Mouse (Mus musculus): ENCODE measurements around the gene Dpp4. TPM values are rescaled to one million over a fixed set of nuclear protein-coding genes. Genes with fewer than 3 reads are reported as not detected.

Dpp4 gene
- total RNA-seq, 2 experiments from 2014 or later, result 0.94 to 0.96 TPM

DNA sequence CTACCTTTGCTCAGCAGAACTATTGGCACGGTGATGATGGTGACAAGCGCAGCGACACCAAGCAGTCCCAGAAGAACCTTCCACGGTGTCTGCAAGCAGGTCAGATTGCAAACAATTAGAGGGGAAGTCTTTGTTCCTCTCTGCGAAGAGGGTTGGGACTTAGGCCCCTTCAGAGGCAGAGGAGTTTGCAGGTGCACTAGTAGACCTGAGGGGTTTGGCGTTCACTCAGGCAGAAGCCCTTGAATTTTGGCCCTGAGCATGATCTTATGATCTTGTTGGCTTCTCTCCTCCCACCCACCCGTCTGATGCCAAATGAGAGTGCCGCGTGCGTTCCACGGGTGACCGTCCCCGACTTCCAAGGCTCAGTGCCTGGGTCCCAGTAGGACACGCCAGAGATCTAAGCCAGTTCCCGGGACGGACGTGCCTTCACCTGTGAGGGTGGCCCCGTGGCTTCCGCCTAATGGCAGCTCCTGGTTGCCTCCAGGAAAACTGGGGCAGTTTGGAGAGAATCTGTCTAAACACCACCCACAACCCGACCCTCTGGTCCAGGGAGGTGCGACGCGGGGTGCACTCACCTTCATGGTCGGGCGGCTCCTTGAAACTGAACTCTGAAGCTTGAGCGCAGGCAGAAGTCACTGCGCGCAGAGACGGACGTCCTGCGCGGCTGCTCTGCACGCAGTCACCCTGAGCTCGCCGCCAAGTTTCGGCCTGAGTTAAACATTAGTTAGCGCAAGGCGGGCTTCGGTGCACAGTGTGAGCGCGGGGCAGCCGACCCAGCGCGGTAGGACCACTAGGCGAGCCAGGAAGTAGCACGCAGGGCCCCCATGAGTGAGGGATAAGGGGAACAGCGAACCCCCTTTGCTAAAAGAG, 585 bp downstream of the Dpp4 start:
- peak in 1 of 2 experiments; percentile 4 for DNase-seq (ENCODE audit: extremely low spot score in 1 of 2, low spot score in 1 of 2)

DNA sequence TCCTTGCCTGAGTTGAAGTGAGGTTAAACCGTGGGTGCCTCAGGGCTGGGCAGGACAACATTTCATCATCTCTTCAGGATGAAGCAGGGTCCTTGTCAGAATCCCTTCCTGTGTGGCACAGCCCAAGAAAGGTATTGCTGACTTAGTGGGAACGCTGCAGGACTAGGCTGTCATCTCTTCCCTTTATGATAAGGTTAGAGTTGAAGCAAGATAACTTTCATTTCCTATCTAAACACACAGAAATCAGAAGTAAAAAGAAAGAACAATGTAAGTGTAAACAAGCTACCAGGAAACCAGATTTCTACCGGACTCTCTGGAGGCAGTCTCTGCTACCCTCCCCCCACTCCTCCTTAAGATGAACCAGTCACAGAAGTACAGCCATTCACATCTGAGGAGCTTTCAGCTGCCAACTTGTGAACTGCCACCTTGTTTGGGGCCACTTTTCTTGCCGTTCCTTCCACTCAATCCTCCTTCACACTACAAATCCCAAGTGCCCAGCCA, 3.3 kb downstream of the Dpp4 start:
- no peak for DNase-seq (ENCODE audit: extremely low spot score in 1 of 2, low spot score in 1 of 2)

GRCm38 (mm10) chr2:62408216-62408615, 3.8 kb downstream of the Dpp4 start:
- no peak for DNase-seq (ENCODE audit: extremely low spot score in 1 of 2, low spot score in 1 of 2)

DNA sequence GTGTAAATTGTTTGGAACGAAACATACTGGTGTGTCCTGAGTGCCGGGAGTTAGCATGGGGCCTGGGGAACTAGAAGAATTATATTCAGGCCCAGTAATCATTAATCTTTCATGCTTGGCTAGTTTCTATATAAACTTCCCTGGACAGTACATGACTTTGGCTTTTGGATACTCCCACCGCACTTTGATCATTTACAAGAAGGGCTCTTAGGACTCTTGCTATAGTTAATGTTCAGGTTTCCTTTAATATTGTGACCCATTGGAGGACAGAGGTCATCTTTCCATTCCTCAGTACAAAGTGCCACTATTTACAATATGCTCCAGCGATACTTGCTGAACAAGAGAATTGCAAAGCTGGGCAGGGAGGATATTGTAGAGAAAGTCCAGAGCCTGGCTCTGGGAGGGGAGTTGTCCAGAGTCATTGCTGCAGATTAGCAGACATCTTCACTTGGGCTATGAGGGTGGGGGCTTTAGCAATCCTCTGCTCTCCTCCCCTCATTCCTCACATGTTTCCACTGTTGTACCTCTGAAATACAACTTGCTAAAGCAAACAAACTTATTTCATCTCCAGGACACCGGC, 8.4 kb downstream of the Dpp4 start:
- DNase-seq (ENCODE audit: extremely low spot score in 1 of 2, low spot score in 1 of 2), result no peak

DNA sequence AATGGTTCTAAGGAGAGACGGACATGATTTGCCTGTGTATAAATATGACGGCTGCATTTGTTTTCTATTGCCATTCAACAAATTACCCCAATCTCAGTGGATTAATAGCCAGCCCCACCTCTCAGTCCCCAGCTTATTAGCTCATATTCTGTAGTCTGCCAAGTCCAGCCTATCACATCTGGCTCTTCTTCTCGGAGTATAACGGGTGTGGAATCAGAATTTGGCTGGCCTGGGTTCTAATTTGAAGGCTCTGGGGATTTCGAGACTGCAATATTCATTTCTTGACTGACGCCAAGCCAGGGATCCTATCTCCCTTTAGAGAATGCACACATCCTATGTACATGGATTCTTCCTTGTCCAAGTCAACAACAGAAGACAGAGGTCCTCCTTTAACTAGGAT, 11.0 kb downstream of the Dpp4 start:
- no peak for DNase-seq (ENCODE audit: extremely low spot score in 1 of 2, low spot score in 1 of 2)

GRCm38 (mm10) chr2:62399832-62400231, 12.2 kb downstream of the Dpp4 start:
- no peak for DNase-seq (ENCODE audit: extremely low spot score in 1 of 2, low spot score in 1 of 2)

- DNase-seq (ENCODE audit: extremely low spot score in 1 of 2, low spot score in 1 of 2), result no peak
Measured at GRCm38 (mm10) chr2:62399361-62399760, 12.7 kb downstream of the Dpp4 start.

GRCm38 (mm10) chr2:62398115-62398875, 13.7 kb downstream of the Dpp4 start:
- DNase-seq (ENCODE audit: extremely low spot score in 1 of 2, low spot score in 1 of 2), result no peak

- DNase-seq (ENCODE audit: extremely low spot score in 1 of 2, low spot score in 1 of 2), result no peak
Measured at GRCm38 (mm10) chr2:62397661-62398060, 14.4 kb downstream of the Dpp4 start.

DNA sequence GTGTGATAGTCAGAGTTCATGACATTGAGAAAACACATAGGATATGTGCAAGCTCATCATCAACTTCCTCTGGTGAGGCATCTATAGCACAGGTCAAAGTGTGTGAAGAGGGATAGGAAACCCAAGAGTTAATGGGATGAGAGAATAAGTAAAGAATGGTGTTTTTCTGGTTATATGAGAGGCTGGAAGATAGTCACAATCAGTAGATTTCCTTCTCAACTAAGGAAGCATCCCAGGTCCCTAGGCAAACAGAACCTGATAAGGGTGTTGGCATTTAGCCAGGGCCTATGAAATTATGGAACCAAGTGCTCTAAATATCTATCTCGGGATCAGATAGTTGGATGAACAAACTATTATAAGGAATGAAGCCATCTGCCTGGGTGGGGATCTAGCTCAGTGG, 15.2 kb downstream of the Dpp4 start:
- DNase-seq (ENCODE audit: extremely low spot score in 1 of 2, low spot score in 1 of 2), result no peak

DNA sequence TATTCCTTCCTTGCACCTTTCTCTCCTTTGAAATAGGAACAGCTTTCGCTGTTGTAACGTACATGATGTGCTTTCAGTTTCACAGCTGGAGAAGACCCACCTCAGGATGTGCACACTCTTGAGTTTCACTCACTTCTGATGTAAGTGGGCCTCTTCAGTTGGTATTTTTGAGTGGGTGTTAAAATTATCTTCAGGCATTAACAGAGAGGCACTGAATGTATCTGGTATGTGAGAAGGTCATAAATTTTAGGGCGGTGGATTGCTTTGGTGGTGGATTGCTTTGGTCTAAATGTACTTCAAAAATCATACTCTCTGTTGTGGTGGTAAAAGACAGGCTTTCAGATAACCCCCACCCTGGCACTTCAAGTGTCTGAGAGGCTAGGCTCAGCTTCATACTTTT, 17.2 kb downstream of the Dpp4 start:
- DNase-seq (ENCODE audit: extremely low spot score in 1 of 2, low spot score in 1 of 2), result no peak

- DNase-seq (ENCODE audit: extremely low spot score in 1 of 2, low spot score in 1 of 2), result no peak
Measured at GRCm38 (mm10) chr2:62392098-62392497, 19.9 kb downstream of the Dpp4 start.

DNA sequence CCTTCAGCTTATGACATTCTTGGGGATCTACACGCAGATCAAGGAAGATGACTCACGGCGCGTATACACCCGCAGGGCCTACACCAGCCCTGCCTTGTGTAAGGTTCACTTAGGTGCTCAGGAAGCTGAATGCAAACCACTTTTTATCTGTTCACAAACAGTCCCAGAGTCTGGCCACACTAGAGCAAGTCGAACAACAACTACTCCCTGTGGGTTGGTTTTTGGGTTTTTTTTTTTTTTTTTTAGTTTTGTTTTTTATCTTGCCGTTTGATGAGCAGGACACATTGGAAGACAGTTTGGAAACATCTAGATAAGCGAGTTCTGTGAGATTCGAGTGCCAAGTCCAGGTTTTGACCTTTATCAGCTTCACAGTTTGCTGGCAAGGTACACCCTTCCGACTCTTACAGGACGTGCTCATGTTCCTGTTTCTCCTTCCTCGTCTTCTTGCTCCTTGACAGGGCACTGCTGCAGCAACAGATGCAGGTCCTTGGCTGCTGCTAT, 21.0 kb downstream of the Dpp4 start:
- no peak for DNase-seq (ENCODE audit: extremely low spot score in 1 of 2, low spot score in 1 of 2)

- DNase-seq (ENCODE audit: extremely low spot score in 1 of 2, low spot score in 1 of 2), result no peak
Measured at GRCm38 (mm10) chr2:62390305-62390704, 21.7 kb downstream of the Dpp4 start.

DNA sequence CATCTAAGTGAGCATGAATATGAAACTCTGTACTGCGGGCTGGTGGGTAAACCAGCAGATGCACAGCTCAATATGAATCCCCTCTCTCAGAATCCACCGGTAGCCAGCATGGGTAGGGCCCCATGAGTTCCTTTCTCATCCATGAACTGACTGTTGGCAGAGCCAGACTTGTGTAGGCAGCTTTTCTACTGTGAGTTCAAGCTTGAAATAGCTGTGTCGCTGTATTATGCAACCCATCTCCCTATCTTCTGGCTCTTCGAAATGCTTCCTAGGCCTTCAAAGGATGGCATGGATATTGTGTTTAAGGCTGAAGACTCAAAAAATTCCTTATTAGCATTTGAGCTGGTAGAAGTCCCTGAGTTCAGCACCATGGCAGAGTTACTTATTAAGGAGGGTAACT, 23.2 kb downstream of the Dpp4 start:
- DNase-seq (ENCODE audit: extremely low spot score in 1 of 2, low spot score in 1 of 2), result no peak

DNA sequence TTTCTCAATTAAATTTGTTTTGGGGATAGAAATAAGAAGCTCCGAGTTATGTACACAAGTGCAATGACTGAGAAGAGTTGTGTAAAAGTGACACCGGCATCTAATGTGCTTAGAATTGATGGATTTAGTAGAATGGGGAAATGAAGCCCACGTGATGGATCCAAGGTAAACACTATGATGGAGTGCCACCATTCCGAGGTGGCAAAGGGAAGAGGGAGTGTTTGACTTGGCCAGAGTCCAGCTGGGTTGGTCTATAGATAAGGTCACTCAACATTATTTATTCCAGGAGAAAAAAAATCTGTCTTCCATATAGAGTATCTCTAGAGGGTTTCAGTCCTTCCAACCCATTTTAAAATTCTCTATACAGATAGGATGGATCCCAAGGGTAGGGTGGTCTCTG, 28.8 kb downstream of the Dpp4 start:
- no peak for DNase-seq (ENCODE audit: extremely low spot score in 1 of 2, low spot score in 1 of 2)

DNA sequence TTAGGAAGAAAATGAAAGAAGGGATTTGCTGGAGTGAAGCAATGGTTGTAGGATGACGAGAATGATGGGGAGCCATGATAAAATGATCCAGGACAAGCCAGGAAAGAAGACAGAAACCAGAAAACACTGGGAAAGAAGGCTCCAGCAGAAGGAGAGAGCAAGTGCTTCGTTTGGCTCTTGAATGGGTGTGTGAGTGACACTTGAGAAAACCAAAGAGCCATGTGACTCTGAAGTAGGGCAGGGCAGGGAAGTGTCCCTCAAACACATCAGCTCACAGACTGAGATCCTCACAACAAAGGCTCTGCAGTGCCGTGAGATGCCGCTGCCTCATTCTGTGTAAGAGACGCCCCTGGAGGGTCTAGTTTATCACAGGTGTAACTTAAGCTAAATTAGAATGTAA, 29.6 kb downstream of the Dpp4 start:
- no peak for DNase-seq (ENCODE audit: extremely low spot score in 1 of 2, low spot score in 1 of 2)

DNA sequence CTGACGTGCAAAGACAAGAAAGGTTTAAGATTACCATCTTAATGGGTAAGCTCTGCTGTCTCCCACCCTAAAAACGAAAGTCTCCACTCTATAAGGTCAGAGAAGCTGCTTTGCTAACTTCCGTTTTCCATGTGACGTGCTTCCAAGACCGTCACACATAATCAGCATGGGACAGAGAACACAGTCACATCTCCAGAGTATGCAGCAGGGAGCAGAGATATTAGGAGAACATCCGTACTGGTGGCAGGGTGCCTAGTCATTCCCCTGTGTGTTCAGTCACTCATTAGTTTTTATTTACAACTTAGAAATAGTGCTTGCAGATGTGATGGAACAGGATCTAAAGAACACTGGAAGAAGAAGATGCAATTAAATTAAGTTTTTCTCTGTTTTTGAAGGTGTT, 30.3 kb downstream of the Dpp4 start:
- DNase-seq (ENCODE audit: extremely low spot score in 1 of 2, low spot score in 1 of 2), result no peak

DNA sequence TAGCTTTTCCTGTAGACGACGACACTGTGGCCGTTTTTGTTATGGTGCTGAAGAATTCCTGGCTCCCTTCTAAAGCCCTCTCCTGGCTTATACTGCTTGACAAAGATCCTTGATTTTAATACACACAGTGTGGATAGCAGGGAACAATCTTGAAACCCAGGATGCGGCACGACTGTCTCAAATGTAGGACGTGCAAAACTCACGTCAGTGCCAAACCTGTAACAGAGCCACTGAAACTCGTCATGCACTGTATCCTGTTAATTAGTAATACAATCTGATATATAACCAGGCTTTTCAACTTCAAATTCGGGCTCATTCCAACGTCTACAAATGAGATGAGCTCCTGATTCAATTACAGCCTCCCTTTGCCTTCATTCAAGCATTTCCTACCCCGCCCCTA, 38.3 kb downstream of the Dpp4 start:
- DNase-seq (ENCODE audit: extremely low spot score in 1 of 2, low spot score in 1 of 2), result no peak

GRCm38 (mm10) chr2:62370048-62370447, 42.0 kb downstream of the Dpp4 start:
- no peak for DNase-seq (ENCODE audit: extremely low spot score in 1 of 2, low spot score in 1 of 2)
